Mouse (Mus musculus): Measurements from ENCODE around the gene Iqcf4. TPM values are rescaled to one million over a fixed set of nuclear protein-coding genes. Genes with fewer than 3 reads are reported as not detected.

Gene Iqcf4
- polyA plus RNA-seq, 1 experiment from 2014 or later: not detected

GRCm38 (mm10) chr9:106562291-106562690 lies 8.5 kb downstream of the Iqcf4 start:
- DNase-seq (ENCODE audit: low spot score) (no peak), ATAC-seq (replicated peaks; ENCODE audit: low FRiP score, low TSS enrichment, low read depth) (no peak)
- Histone ChIP-seq H3K9ac (ENCODE audit: low read length) (no peak overlapping the region), H3K27me3 (replicated peaks; ENCODE audit: control insufficient read depth, insufficient read depth, low read length) (no peaks in the 10 kb centered on the region), H3K4me1 (replicated peaks; ENCODE audit: control insufficient read depth, insufficient read depth, low read length) (no peaks in the 10 kb centered on the region), H3K4me2 (ENCODE audit: low read length) (no peak overlapping the region), H3K27ac (ENCODE audit: low read depth) (no peak overlapping the region), H3K36me3 (ENCODE audit: control insufficient read depth, insufficient read depth, low read length) (no peaks in the 10 kb centered on the region), H3K9me3 (ENCODE audit: control insufficient read depth, low read length) (no peaks in the 10 kb centered on the region), H3K4me3 (ENCODE audit: low read depth, low read length) (no peak overlapping the region)
- WGBS: 88% methylated on average over 11 of the region's 11 CpGs

DNA sequence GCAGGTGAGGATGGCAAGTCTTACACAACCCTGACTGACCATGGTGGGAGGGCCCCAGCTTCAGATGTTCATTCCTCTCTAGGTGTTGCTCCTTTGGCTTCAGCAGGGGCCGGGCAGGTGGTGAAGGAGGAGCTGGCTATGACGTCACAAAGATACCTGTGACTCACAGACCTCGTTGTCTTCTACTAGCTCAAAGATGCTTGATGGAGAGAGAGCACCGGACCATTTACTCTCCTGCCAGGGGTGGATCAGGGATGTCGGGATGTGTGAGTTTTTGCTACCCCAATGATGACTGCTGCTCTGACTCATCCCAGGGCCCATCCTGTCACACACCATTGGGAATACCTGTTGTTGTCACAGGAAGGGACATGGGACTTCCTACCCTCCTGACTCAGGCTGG lies 9.3 kb downstream of the Iqcf4 start, which contains the start of gene Iqcf3:
Gene Iqcf3 (minus strand): TSS at position 101 of the 400 bp plus-strand sequence.
- H3K9ac ChIP-seq (ENCODE audit: low read length): no peak within 1 kb of the TSS

DNA sequence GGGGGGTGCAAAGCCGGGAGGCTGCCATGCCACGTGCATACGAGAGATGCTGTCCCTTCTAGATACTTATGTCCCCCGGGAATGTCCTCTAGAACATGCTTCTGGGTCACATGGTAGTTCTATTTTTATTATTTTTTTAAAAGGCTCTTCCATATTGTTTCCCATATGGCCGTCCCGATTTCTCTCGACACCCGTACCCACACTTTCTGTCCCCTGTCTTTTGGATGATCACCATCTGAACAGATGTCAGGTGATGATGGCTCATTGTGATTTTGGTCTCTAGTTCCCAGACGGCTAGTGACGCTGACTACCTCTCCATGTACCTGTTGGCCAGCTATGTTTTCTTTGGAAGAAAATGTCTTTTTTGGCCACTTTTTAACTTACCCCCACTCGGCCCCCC lies 35.8 kb downstream of the Iqcf4 start:
- ATAC-seq (replicated peaks; ENCODE audit: low FRiP score, low TSS enrichment, low read depth) (no peak), DNase-seq (ENCODE audit: low spot score) (no peak)
- Histone ChIP-seq H3K4me2 (ENCODE audit: low read length) (no peak overlapping the region), H3K4me1 (replicated peaks; ENCODE audit: control insufficient read depth, insufficient read depth, low read length) (no peaks in the 10 kb centered on the region), H3K36me3 (ENCODE audit: control insufficient read depth, insufficient read depth, low read length) (no peaks in the 10 kb centered on the region), H3K4me3 (ENCODE audit: low read depth, low read length) (no peak overlapping the region), H3K9ac (ENCODE audit: low read length) (no peak overlapping the region), H3K9me3 (ENCODE audit: control insufficient read depth, low read length) (no peaks in the 10 kb centered on the region), H3K27ac (ENCODE audit: low read depth) (no peak overlapping the region), H3K27me3 (replicated peaks; ENCODE audit: control insufficient read depth, insufficient read depth, low read length) (no peaks in the 10 kb centered on the region)
- 88% methylated on average over 11 of the region's 11 CpGs for WGBS

More for the DNA sequence above, 9.3 kb downstream of the Iqcf4 start, which contains the start of gene Iqcf3:
- Histone ChIP-seq H3K27ac (ENCODE audit: low read depth) (no peak within 1 kb of the TSS), H3K4me3 (ENCODE audit: low read depth, low read length) (no peak within 1 kb of the TSS), H3K36me3 (ENCODE audit: control insufficient read depth, insufficient read depth, low read length) (no peaks in the 10 kb centered on the region), H3K4me2 (ENCODE audit: low read length) (no peak within 1 kb of the TSS), H3K27me3 (replicated peaks; ENCODE audit: control insufficient read depth, insufficient read depth, low read length) (no peaks in the 10 kb centered on the region), H3K9me3 (ENCODE audit: control insufficient read depth, low read length) (no peaks in the 10 kb centered on the region), H3K4me1 (replicated peaks; ENCODE audit: control insufficient read depth, insufficient read depth, low read length) (no peaks in the 10 kb centered on the region)
- no peak for DNase-seq (ENCODE audit: low spot score)
- no peak for ATAC-seq (replicated peaks; ENCODE audit: low FRiP score, low TSS enrichment, low read depth)
- WGBS: 85% methylated on average over 5 of the region's 5 CpGs

DNA sequence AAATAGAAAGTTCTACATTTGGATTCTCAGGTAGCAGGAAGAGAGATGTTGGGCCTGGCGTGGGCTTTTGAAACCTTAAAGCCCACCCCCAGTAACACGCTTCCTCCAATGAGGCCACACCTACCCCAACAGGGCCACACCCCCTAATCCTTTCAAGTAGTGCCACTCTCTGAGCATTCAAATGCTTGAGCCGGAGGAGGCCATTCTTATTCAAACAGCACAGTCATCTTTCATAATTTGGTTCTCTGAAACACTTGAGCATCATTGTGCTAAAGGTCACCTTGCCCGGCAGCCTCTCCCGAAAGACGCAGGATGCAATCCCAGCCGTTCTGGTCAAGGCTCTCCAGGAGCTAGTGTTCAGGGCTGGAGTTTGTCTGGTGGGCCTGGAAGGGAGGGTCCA lies 36.5 kb downstream of the Iqcf4 start:
- no peak overlapping the region for H3K9ac ChIP-seq (ENCODE audit: low read length)
- WGBS: 91% methylated on average over 7 of the region's 7 CpGs

DNA sequence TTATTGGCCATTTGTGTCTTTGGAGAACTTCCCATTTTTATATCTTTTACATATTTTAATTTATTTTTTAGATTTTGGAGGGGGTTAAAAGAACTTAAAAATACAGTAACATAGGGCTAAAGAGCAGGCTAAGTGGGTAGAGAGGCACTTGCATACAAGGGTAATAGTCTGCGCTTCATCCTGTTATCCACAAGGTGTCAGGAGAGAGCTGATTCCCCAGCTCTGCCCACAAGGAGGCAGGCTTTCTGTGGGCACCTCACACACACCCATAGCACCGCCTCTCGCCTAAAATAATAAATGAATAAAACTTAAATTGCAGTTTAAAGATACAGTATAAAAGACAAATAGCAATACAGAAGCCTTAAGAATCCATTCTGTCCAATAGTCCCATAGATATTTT lies 39.0 kb downstream of the Iqcf4 start:
- Histone ChIP-seq H3K27ac (ENCODE audit: low read depth) (no peak overlapping the region), H3K27me3 (replicated peaks; ENCODE audit: control insufficient read depth, insufficient read depth, low read length) (no peaks in the 10 kb centered on the region), H3K9ac (ENCODE audit: low read length) (no peak overlapping the region), H3K9me3 (ENCODE audit: control insufficient read depth, low read length) (no peaks in the 10 kb centered on the region), H3K4me3 (ENCODE audit: low read depth, low read length) (no peak overlapping the region), H3K4me2 (ENCODE audit: low read length) (no peak overlapping the region), H3K36me3 (ENCODE audit: control insufficient read depth, insufficient read depth, low read length) (no peaks in the 10 kb centered on the region), H3K4me1 (replicated peaks; ENCODE audit: control insufficient read depth, insufficient read depth, low read length) (no peaks in the 10 kb centered on the region)
- DNase-seq (ENCODE audit: low spot score) (no peak), ATAC-seq (replicated peaks; ENCODE audit: low FRiP score, low TSS enrichment, low read depth) (no peak)
- 37% methylated on average over 3 of the region's 3 CpGs for WGBS

More for the DNA sequence above, 36.5 kb downstream of the Iqcf4 start:
- no peaks in the 10 kb centered on the region for H3K36me3 ChIP-seq (ENCODE audit: control insufficient read depth, insufficient read depth, low read length)
- no peak overlapping the region for H3K27ac ChIP-seq (ENCODE audit: low read depth)
- H3K4me1 ChIP-seq (replicated peaks; ENCODE audit: control insufficient read depth, insufficient read depth, low read length): no peaks in the 10 kb centered on the region
- H3K27me3 ChIP-seq (replicated peaks; ENCODE audit: control insufficient read depth, insufficient read depth, low read length): no peaks in the 10 kb centered on the region
- H3K9me3 ChIP-seq (ENCODE audit: control insufficient read depth, low read length): no peaks in the 10 kb centered on the region
- no peak overlapping the region for H3K4me3 ChIP-seq (ENCODE audit: low read depth, low read length)
- ATAC-seq (replicated peaks; ENCODE audit: low FRiP score, low TSS enrichment, low read depth): no peak
- DNase-seq (ENCODE audit: low spot score): no peak
- no peak overlapping the region for H3K4me2 ChIP-seq (ENCODE audit: low read length)

- ATAC-seq (replicated peaks; ENCODE audit: low FRiP score, low TSS enrichment, low read depth): no peak
- no peak for DNase-seq (ENCODE audit: low spot score)
- H3K4me1 ChIP-seq (replicated peaks; ENCODE audit: control insufficient read depth, insufficient read depth, low read length): no peaks in the 10 kb centered on the region
- H3K27me3 ChIP-seq (replicated peaks; ENCODE audit: control insufficient read depth, insufficient read depth, low read length): no peaks in the 10 kb centered on the region
- 71% methylated on average over 8 of the region's 8 CpGs for WGBS
- no peak overlapping the region for H3K4me2 ChIP-seq (ENCODE audit: low read length)
- H3K36me3 ChIP-seq (ENCODE audit: control insufficient read depth, insufficient read depth, low read length): no peaks in the 10 kb centered on the region
- no peak overlapping the region for H3K4me3 ChIP-seq (ENCODE audit: low read depth, low read length)
- H3K9me3 ChIP-seq (ENCODE audit: control insufficient read depth, low read length): no peaks in the 10 kb centered on the region
- H3K9ac ChIP-seq (ENCODE audit: low read length): no peak overlapping the region
- H3K27ac ChIP-seq (ENCODE audit: low read depth): no peak overlapping the region
Measured at GRCm38 (mm10) chr9:106519909-106520308, 50.9 kb downstream of the Iqcf4 start.

GRCm38 (mm10) chr9:106519433-106519832 lies 51.4 kb downstream of the Iqcf4 start:
- H3K9me3 ChIP-seq (ENCODE audit: control insufficient read depth, low read length): no peaks in the 10 kb centered on the region
- H3K4me1 ChIP-seq (replicated peaks; ENCODE audit: control insufficient read depth, insufficient read depth, low read length): no peaks in the 10 kb centered on the region
- H3K27me3 ChIP-seq (replicated peaks; ENCODE audit: control insufficient read depth, insufficient read depth, low read length): no peaks in the 10 kb centered on the region
- H3K4me2 ChIP-seq (ENCODE audit: low read length): no peak overlapping the region
- H3K27ac ChIP-seq (ENCODE audit: low read depth): no peak overlapping the region
- DNase-seq (ENCODE audit: low spot score) (no peak), ATAC-seq (replicated peaks; ENCODE audit: low FRiP score, low TSS enrichment, low read depth) (no peak)
- no peak overlapping the region for H3K9ac ChIP-seq (ENCODE audit: low read length)
- no peaks in the 10 kb centered on the region for H3K36me3 ChIP-seq (ENCODE audit: control insufficient read depth, insufficient read depth, low read length)
- no peak overlapping the region for H3K4me3 ChIP-seq (ENCODE audit: low read depth, low read length)
- WGBS: 71% methylated on average over 2 of the region's 2 CpGs

Other genes with a start within 250 kb of the Iqcf4 start
- 16.5 and 19.8 TPM in 2 replicates for gene Dusp7, start 202.4 kb downstream of the Iqcf4 start, polyA plus RNA-seq (2014; fragmentation: Nextera tagmentation; extraction: Ambion mirVana)
- 1,252 and 1,315 TPM in 2 replicates for gene Rpl29, start 141.5 kb downstream of the Iqcf4 start, polyA plus RNA-seq (2014; fragmentation: Nextera tagmentation; extraction: Ambion mirVana)
- gene Acy1, start 132.7 kb downstream of the Iqcf4 start, polyA plus RNA-seq (2014; fragmentation: Nextera tagmentation; extraction: Ambion mirVana): 38.6 and 39.8 TPM in 2 replicates
- 25.7 and 27.2 TPM in 2 replicates for gene Abhd14b, start 123.5 kb downstream of the Iqcf4 start, polyA plus RNA-seq (2014; fragmentation: Nextera tagmentation; extraction: Ambion mirVana)
- 55.9 and 58.2 TPM in 2 replicates for gene Abhd14a, start 123.3 kb downstream of the Iqcf4 start, polyA plus RNA-seq (2014; fragmentation: Nextera tagmentation; extraction: Ambion mirVana)
- gene Pcbp4, start 117.7 kb downstream of the Iqcf4 start, polyA plus RNA-seq (2014; fragmentation: Nextera tagmentation; extraction: Ambion mirVana): 55.3 and 73.4 TPM in 2 replicates
- gene Gpr62, start 105.1 kb downstream of the Iqcf4 start, polyA plus RNA-seq (2014; fragmentation: Nextera tagmentation; extraction: Ambion mirVana): 0.08 and 0.41 TPM in 2 replicates
- gene Rrp9, start 95.0 kb downstream of the Iqcf4 start, polyA plus RNA-seq (2014; fragmentation: Nextera tagmentation; extraction: Ambion mirVana): 51.7 and 52.4 TPM in 2 replicates
- gene Parp3, start 94.0 kb downstream of the Iqcf4 start, polyA plus RNA-seq (2014; fragmentation: Nextera tagmentation; extraction: Ambion mirVana): 1.7 and 2.2 TPM in 2 replicates
- gene Iqcf1, start 71.0 kb downstream of the Iqcf4 start, polyA plus RNA-seq (2014; fragmentation: Nextera tagmentation; extraction: Ambion mirVana): not detected in 2 replicates
- not detected in 2 replicates for gene Iqcf5, start 56.4 kb downstream of the Iqcf4 start, polyA plus RNA-seq (2014; fragmentation: Nextera tagmentation; extraction: Ambion mirVana)
- not detected in 2 replicates for gene Iqcf3, start 9.4 kb downstream of the Iqcf4 start, polyA plus RNA-seq (2014; fragmentation: Nextera tagmentation; extraction: Ambion mirVana)
- not detected in 2 replicates for gene Iqcf6, start 55.6 kb upstream of the Iqcf4 start, polyA plus RNA-seq (2014; fragmentation: Nextera tagmentation; extraction: Ambion mirVana)
- gene Grm2, start 85.1 kb upstream of the Iqcf4 start, polyA plus RNA-seq (2014; fragmentation: Nextera tagmentation; extraction: Ambion mirVana): not detected in 2 replicates
- gene Tex264, start 114.9 kb upstream of the Iqcf4 start, polyA plus RNA-seq (2014; fragmentation: Nextera tagmentation; extraction: Ambion mirVana): 47.8 and 49.8 TPM in 2 replicates
- 4.7 and 5.5 TPM in 2 replicates for gene Rad54l2, start 218.2 kb upstream of the Iqcf4 start, polyA plus RNA-seq (2014; fragmentation: Nextera tagmentation; extraction: Ambion mirVana)